Mouse (Mus musculus): ENCODE data around the gene Git1.

- TF ChIP-seq CTCF (IDR thresholded peaks at IDR 0.05; ENCODE audit: borderline replicate concordance, insufficient read depth, low read depth, low read length) (no peak), POLR2A (IDR thresholded peaks at IDR 0.05; ENCODE audit: borderline replicate concordance, insufficient read depth, low read length) (no peak)
These were observed 2.1 kb downstream of the Git1 start for GRCm38 (mm10) chr11:77495507-77495906.

Measured in cerebellum, adult 2 months (tissue).